Mouse (Mus musculus): ENCODE results near the gene Steap1.

The Steap1 gene

GRCm38 (mm10) chr5:5688228-5688627 is 60.9 kb downstream of the Steap1 start:
- no peak for DNase-seq (ENCODE audit: low spot score in 2 of 2)

GRCm38 (mm10) chr5:5686973-5687372 is 62.2 kb downstream of the Steap1 start:
- DNase-seq (ENCODE audit: low spot score in 2 of 2): no peak
